Mouse (Mus musculus): ENCODE measurements around the gene Gm28635.

The Gm28635 gene

GRCm38 (mm10) chr2:84677968-84678880, at the start of gene Gm28635, which contains the start of gene Med19:
Gene Gm28635 (minus strand): TSS chr2:84678041.
Gene Med19 (plus strand): TSS chr2:84678402.
- DNase-seq, result peak; percentile 99

GRCm38 (mm10) chr2:84727172-84727858, 49.5 kb upstream of the Gm28635 start, which contains the start of gene Clp1:
Gene Clp1 (minus strand): TSS chr2:84727350.
- peak; percentile 99 for DNase-seq

GRCm38 (mm10) chr2:84726716-84727115, 48.9 kb upstream of the Gm28635 start:
- DNase-seq, result no peak

- DNase-seq, result no peak
Observed at GRCm38 (mm10) chr2:84725770-84726169, 47.9 kb upstream of the Gm28635 start.

GRCm38 (mm10) chr2:84723856-84724255, 46.0 kb upstream of the Gm28635 start:
- DNase-seq, result no peak

GRCm38 (mm10) chr2:84721182-84721581, 43.3 kb upstream of the Gm28635 start:
- DNase-seq, result no peak

- DNase-seq, result no peak
Observed at GRCm38 (mm10) chr2:84720718-84721117, 42.9 kb upstream of the Gm28635 start.

GRCm38 (mm10) chr2:84717357-84717756, 39.5 kb upstream of the Gm28635 start:
- no peak for DNase-seq

GRCm38 (mm10) chr2:84716423-84717355, 38.8 kb upstream of the Gm28635 start:
- DNase-seq, result no peak

- peak; percentile 96 for DNase-seq
Observed at GRCm38 (mm10) chr2:84715562-84716361, 37.9 kb upstream of the Gm28635 start.

- DNase-seq, result peak; percentile 99
Observed at GRCm38 (mm10) chr2:84714811-84715561, 37.1 kb upstream of the Gm28635 start, which contains the start of gene Zdhhc5. Gene Zdhhc5 (minus strand): TSS chr2:84715180.

- no peak for DNase-seq
Observed at GRCm38 (mm10) chr2:84714422-84714810, 36.6 kb upstream of the Gm28635 start.

- no peak for DNase-seq
Observed at GRCm38 (mm10) chr2:84711898-84712297, 34.1 kb upstream of the Gm28635 start.

- no peak for DNase-seq
Observed at GRCm38 (mm10) chr2:84707523-84707922, 29.7 kb upstream of the Gm28635 start.

- no peak for DNase-seq
Observed at GRCm38 (mm10) chr2:84705295-84705694, 27.5 kb upstream of the Gm28635 start.

GRCm38 (mm10) chr2:84704329-84704728, 26.5 kb upstream of the Gm28635 start:
- DNase-seq, result no peak

- DNase-seq, result no peak
Observed at GRCm38 (mm10) chr2:84703497-84703896, 25.7 kb upstream of the Gm28635 start.

GRCm38 (mm10) chr2:84695007-84695695, 17.3 kb upstream of the Gm28635 start:
- DNase-seq, result no peak

GRCm38 (mm10) chr2:84690050-84690449, 12.2 kb upstream of the Gm28635 start:
- DNase-seq, result no peak
